Mouse (Mus musculus): ENCODE measurements around the gene Ssh2.

DNA sequence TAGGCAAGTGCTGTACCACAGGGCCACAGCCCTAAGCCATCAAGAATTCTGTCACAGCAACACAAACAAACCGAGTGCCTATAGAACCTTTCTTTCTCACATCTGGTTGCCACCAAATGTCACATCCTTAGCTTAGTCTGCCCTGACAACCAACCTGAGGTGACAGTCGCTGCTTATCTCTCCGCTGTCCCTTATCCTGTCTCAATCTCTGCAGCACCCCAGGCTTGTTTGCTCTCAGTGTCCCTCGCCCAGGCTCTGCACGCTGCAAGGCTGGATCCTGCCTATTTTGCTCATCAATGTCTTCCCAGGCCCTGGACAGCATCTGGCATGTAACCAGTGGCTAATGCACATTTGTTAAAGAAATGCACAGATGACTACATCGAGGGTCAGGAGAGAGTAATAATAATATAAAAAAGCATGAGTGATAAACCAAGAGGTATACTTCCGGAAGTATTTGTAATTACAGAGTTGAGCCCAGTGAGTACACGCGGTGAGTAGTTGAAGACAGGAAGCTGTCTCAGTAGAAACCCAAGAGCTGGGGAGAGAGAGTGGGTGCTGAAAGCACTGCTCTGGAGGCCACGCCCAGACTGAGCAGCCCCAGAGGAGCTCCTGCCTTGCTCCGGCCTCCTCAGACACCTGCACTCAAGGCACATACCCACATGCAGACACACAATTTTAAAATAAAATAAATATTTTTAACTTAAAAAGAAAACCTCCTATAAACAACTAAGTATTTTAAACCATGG, 267.6 kb downstream of the Ssh2 start:
- TF ChIP-seq CTCF (conservative IDR thresholded peaks at IDR 0.05; ENCODE audit: low read length) (no peak), POU5F1 (IDR thresholded peaks at IDR 0.05; ENCODE audit: borderline replicate concordance, low read length) (no peak), NANOG (IDR thresholded peaks at IDR 0.05; ENCODE audit: borderline replicate concordance, low read length) (no peak)
